Mouse (Mus musculus): ENCODE data around the gene Psmc3ip.

Gene Psmc3ip

GRCm38 (mm10) chr11:101078121-101078520, 17.1 kb downstream of the Psmc3ip start, which contains the start of gene Hsd17b1:
Hsd17b1 (plus strand) TSS chr11:101078411.
- DNase-seq, result no peak

DNA sequence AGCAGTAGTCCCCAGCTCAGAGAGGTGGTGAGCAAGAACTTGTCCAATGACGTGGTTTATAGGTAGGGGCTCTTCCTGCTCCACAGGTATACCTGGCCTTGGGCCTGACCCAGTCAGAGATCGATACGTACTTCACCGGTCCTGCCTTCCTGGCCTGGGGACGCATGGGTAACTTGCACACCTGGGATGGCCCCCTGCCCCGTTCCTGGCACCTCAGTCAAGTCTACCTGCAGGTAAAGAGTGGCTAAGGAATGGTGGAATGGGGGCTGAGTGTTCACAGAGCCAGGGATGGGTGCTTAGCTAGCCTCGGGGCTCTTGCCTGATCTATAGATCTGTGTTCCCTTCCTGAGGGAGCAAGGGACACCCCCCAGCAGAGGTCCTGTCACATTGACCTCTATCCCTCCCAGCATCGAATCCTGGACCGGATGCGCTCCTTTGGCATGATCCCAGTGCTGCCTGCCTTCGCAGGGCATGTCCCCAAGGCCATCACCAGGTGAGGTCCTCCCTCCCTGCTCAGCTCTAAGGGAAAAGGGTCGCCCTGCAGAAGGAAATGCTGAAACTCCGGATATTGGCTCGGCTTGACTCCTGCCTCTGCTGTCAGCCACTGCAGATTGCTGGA, 23.3 kb downstream of the Psmc3ip start:
- peak; percentile 65 for DNase-seq

DNA sequence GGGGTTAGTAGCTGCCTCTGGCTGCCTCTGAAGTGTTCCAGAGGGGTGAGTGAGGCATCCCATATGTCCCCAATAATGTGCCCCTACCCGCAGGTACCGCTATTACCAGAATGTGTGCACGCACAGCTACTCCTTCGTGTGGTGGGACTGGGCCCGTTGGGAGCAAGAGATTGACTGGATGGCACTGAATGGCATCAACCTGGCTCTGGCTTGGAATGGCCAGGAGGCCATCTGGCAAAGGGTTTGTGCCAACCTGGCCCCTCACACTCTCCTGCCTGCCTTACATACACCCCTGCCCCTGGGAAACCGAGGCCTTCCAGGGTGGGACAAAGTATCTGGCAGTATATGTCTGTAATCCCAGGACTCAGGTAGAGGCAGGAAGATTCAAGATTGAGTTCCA, 24.2 kb downstream of the Psmc3ip start:
- no peak for DNase-seq

- DNase-seq, result no peak
These were observed 25.1 kb downstream of the Psmc3ip start for GRCm38 (mm10) chr11:101070189-101070527.

GRCm38 (mm10) chr11:101069391-101070188, 25.6 kb downstream of the Psmc3ip start, which contains the start of gene Naglu:
Naglu (plus strand) TSS chr11:101070012.
- DNase-seq, result peak; percentile 97

DNA sequence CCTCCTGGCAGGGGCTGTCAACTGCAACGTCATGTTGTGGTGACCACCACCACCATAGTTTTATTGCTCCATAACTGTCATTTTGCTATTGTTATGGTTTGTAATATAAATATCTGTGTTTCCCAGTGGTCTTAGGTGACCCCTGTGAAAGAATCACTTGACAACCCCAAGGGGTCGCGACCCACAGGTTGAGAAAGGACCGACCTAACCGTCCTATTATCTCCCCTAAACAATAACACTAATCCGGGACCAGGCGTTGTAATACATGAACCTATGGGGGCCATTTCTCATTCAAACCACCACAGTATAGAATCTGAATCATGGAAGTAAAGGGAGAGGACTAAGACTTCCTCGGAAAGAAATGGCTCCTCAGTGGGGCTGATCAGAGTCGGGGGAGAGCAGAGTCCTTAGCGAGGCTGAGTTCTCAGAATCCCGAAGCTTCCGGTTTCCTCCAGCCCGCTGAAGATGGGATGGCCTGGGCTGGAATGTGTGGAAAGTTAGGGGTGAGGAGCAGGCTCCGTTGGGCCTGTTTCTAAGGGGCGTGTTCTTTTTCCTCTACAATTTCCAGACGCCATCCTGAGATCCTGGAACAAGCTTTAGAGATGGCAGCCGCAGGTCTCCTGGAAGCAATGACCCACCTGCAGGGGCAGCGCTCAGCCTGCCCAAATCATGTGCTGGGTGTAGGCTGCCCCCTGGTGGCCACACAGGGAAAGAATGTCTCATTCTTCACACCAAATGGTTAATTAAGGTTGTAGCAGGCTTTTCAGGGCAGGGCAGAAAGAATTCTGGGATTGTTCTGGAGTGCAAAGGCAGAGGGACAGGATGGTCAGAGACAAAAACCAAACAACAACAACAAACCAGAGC, 28.5 kb downstream of the Psmc3ip start:
- DNase-seq, result peak; percentile 89

- no peak for DNase-seq
These were observed 30.2 kb downstream of the Psmc3ip start for GRCm38 (mm10) chr11:101065002-101065401.

DNA sequence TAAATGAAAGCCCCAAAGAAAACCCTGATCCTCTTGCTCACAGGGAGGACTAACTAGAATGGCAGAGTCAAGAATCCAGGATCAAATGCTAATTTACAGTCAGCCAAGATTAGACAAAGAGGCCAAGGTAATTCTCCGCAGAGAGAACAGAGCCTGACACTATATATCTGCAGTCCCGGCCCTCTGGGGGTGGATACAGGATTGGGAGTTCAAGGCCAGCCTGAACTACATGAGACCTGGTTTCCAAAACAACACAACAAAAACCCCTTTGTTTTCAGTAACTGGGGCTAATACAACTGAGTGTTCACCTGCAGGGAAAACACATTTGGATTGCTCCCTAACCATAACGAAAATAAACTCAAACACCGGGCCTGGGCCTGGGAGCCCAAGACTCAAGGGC, 30.8 kb downstream of the Psmc3ip start:
- no peak for DNase-seq

DNA sequence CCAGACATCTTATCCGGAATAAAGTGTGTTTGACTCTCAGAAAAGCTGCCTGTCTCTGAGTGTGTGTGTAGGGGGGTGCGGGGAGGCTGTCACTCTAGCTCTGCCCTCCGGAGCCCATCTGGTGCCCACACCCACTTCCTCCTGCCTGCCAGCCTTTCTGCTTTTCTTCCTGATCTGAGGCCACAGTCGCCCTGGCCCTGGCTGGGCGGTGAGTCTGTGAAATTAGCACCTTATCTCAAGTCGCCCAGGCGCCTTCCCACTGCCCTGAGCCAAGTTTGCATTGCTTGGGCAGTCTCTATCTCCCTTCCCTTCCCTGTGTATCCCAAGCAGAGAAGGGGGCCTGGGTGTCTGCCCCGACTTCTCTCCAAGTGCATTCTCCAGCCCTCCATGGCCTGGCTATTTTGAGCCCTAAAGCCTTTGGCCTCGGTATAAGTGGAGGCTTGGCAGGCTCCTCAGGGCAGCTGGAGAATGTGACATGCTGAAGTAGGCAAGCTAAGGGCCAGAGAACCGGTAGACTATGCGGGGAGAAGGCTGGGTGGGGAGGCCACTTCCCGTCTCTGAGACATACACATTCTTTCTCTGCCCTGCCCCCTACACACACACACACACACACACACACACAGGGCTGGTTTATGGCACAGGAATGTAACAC, 31.4 kb downstream of the Psmc3ip start:
- DNase-seq, result peak; percentile 79

DNA sequence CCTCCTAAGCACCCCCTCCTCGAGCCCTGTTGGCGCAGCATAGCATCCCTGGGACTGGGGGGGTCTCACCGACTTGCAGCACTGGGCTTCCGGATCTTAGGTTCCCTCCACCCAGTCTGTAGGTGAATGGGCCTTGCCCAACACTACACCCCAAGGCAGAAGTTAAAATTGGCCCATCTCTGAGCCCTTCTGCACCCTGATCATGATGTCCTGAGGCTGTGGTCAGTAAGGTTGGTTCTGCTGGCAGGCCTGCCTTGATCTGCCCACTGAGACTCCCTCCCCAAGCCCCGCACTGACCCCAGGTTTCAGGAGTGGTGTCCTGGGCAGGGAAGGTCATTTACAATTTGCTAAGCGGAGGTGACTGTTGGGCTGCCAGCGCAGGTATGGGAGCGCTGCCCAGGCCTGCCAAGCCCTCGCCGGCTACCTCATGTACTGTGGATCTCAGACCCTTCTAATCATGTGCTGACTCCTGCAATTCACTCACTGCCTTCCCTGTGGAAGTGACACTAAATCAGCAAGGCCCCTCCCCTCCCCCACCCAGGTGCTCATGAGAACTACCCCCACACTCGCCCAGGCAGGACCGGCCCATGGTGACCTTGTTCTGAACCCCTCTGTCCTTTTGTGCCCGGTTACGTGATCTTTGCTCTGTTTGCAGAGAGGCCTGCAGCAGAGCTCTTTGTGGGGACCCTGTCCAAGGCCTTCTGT, 32.1 kb downstream of the Psmc3ip start:
- peak; percentile 53 for DNase-seq

GRCm38 (mm10) chr11:101062165-101062884, 32.9 kb downstream of the Psmc3ip start:
- peak; percentile 41 for DNase-seq

GRCm38 (mm10) chr11:101061049-101061448, 34.2 kb downstream of the Psmc3ip start:
- DNase-seq, result peak; percentile 20

DNA sequence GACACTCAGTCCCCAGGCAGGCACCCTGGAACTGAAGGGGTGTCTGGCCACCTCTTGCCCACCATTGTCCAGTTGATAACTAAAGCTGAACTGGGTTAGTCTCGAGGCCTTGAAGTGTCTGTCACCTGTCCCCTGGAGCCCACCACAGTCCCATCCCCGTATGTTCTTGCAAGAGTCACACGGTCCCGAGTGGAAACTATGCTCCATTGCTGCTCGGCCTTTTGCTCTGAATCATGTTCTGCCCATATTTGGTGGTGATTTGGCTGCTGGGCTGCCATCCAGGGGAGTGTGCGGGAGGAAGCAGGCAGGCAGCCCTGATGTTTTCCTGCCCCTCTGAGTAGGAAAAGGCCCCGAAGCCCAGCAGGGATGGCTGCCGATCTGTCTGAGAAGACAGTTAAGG, 35.1 kb downstream of the Psmc3ip start:
- peak; percentile 54 for DNase-seq

GRCm38 (mm10) chr11:101059473-101059872, 35.8 kb downstream of the Psmc3ip start:
- peak; percentile 18 for DNase-seq

GRCm38 (mm10) chr11:101058726-101059125, 36.5 kb downstream of the Psmc3ip start:
- DNase-seq, result peak; percentile 13

DNA sequence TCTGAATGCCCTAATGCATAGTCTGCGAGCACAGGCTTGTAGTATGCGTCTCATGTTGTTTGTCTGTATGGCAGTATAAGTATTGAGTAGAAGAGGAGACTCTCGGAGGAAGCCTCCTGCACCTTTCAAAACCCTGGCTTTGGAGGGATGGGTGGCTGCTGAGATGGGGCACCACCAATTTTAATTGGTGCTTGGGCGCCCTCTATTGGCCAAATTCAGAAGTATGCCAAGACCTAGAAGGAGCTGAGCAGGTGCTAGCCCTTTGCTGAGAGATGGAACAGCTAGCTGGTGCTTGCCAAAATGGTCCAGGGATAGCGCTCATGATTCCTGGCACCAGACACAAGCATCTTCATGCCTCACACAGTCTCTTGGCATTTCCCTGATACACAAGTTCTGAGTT, 37.4 kb downstream of the Psmc3ip start:
- DNase-seq, result peak; percentile 89

- no peak for DNase-seq
These were observed 38.4 kb downstream of the Psmc3ip start for GRCm38 (mm10) chr11:101056885-101057284.

GRCm38 (mm10) chr11:101055418-101055817, 39.8 kb downstream of the Psmc3ip start:
- DNase-seq, result peak; percentile 29

GRCm38 (mm10) chr11:101053974-101054373, 41.3 kb downstream of the Psmc3ip start:
- DNase-seq, result peak; percentile 12

DNA sequence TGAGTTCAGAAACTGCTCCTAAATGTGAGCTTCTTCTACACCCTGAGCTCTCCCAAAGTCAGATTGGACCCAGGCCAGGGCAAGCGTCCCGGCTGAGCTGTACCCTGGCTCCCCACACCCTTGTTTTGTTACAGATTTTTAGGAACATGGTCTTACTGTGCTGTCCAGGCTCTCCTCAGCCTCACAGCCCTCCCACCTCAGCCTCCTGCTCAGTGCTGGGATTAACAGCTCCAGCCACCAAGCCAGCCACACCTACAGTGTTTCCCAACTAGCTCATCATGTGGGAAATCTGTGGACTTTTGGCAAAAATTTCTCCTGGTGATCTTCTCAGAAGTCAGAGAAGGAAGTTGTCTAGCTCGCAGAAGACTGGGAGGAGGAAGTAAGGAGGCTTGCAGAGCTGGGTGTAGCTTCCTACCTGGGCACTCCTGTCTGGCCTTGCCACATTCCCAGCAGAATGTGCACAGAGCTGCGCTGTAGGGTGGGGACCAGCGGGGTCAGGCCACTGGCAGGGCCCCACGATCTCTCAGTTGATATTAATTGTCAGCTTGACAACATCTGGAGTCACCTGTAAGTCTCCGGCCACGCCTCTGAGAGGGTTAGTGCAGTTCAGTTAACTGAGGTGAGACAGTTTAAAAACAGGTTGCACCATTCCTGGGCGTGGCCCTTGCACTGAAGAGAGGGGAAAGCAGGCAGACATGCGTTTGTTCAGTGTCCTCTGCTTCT, 42.3 kb downstream of the Psmc3ip start:
- DNase-seq, result no peak

DNA sequence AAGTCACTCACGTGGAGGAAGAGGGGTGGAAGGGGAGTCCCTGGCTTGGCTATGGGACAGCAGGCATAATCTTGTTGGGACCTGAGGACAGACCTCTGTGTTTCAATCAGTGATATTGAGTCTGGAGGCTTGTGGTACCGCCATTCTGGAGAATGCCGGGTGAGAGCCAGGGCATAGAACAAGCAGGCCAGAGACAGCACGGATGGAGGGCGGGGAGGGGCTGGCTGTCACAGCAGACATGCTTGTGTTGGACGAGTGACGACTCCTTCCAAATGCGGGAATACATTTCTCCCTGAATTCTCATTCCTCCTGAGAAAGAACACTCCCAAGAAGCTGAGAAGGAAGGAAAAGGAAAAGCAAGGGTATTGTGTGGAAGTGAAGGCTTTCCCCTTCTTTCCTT, 43.6 kb downstream of the Psmc3ip start:
- no peak for DNase-seq
